Mouse (Mus musculus): ENCODE results near the gene Terf2. TPM values are rescaled to one million over a fixed set of nuclear protein-coding genes. Genes with fewer than 3 reads are reported as not detected.

Gene Terf2
- polyA plus RNA-seq, 1 experiment from 2014 or later = 22.5 TPM

DNA sequence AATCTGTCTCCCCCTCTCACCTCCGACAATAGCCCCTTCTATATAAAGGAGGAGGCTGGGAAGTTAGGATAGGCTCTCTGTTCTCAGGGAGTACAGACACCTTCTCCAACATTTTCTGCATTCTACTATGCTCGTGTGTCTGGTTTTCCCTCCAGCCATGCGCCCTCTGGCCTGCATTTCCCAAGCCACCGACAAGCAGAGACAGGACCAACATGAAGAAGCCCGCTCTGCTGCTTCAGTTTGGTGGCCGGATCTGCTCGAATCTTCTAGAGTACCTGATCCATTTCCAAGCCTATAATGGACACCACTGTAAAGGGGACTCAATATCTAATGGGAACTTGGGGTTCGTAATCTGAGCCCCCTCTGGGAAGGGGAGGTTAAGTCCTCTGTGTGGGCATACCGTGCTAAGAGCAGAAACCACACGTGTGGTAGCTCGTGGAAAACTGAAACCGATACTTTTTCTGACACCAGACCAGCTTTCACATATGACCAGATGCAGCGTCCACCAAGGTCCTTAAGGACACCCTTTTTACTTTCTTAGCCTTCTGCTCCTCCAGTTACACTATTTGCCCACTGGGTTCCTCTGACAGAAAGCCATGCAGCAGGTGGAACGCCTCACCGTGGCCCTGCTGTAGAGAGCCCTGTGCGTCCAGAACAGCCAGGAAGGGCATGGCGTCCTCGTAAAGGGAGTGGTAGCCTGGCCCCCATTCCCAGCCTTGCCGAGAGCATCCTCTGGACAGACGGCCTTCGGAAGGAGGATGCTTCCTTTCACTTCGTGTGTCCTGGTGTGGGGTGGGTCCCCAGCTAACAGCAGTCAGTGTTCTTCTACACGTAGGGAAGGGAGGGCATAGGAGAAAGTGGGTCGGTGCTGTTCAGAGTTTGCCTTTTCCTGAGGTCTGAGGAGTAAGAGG, 36.5 kb upstream of the Terf2 start:
- Histone ChIP-seq H3K9ac (ENCODE audit: low read depth, low read length) (no peak overlapping the region), H3K27me3 (replicated peaks; ENCODE audit: control insufficient read depth, insufficient read depth, low read length) (no peaks in the 10 kb centered on the region), H3K4me1 (ENCODE audit: control insufficient read depth, insufficient read depth, low read depth, low read length) (no peaks in the 10 kb centered on the region; the same call in 1 of the 2 replicates), H3K27ac (ENCODE audit: low read depth, low read length) (no peak overlapping the region), H3K36me3 (ENCODE audit: control insufficient read depth, insufficient read depth, low read length) (no peaks in the 10 kb centered on the region), H3K4me3 (ENCODE audit: low read length) (no peak overlapping the region), H3K4me2 (ENCODE audit: low read length) (no peak overlapping the region), H3K9me3 (ENCODE audit: control insufficient read depth, low read length) (no peaks in the 10 kb centered on the region)
- WGBS = 85% methylated on average over 24 of the region's 24 CpGs
- ATAC-seq = no peak

DNA sequence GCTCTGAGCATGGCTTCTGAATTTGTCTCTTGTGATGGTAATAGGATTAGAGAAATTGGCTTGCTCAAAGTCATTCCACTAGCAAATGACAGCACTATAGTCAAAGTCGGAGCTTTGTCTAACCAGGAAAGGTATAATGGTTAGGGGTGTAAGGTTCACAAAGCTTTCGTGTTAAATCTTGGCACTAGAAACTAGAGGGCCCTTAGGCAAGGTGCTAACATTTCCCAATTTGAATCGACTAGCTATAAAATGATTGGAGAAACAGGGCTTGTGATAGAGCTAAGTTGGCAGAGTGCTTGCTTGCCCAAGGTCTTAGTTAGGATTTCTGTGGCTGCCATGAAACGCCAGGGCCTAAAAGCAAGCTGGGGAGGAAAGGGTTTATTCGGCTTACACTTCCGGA, 33.7 kb upstream of the Terf2 start:
- Histone ChIP-seq H3K27ac (ENCODE audit: low read depth, low read length) (no peak overlapping the region), H3K27me3 (replicated peaks; ENCODE audit: control insufficient read depth, insufficient read depth, low read length) (no peaks in the 10 kb centered on the region), H3K36me3 (ENCODE audit: control insufficient read depth, insufficient read depth, low read length) (no peaks in the 10 kb centered on the region), H3K4me2 (ENCODE audit: low read length) (no peak overlapping the region), H3K9me3 (ENCODE audit: control insufficient read depth, low read length) (no peaks in the 10 kb centered on the region), H3K4me1 (ENCODE audit: control insufficient read depth, insufficient read depth, low read depth, low read length) (no peaks in the 10 kb centered on the region; the same call in 1 of the 2 replicates), H3K4me3 (ENCODE audit: low read length) (no peak overlapping the region), H3K9ac (ENCODE audit: low read depth, low read length) (no peak overlapping the region)
- WGBS = 75% methylated on average over 6 of the region's 6 CpGs
- ATAC-seq = no peak

GRCm38 (mm10) chr8:107129171-107130025, 33.1 kb upstream of the Terf2 start:
- Histone ChIP-seq H3K4me3 (ENCODE audit: low read length) (no peak overlapping the region), H3K9me3 (ENCODE audit: control insufficient read depth, low read length) (no peaks in the 10 kb centered on the region), H3K27me3 (replicated peaks; ENCODE audit: control insufficient read depth, insufficient read depth, low read length) (no peaks in the 10 kb centered on the region), H3K9ac (ENCODE audit: low read depth, low read length) (no peak overlapping the region), H3K27ac (ENCODE audit: low read depth, low read length) (no peak overlapping the region), H3K4me1 (ENCODE audit: control insufficient read depth, insufficient read depth, low read depth, low read length) (no peaks in the 10 kb centered on the region; the same call in 1 of the 2 replicates), H3K36me3 (ENCODE audit: control insufficient read depth, insufficient read depth, low read length) (no peaks in the 10 kb centered on the region), H3K4me2 (ENCODE audit: low read length) (no peak overlapping the region)
- ATAC-seq = no peak
- 42% methylated on average over 8 of the region's 8 CpGs for WGBS

GRCm38 (mm10) chr8:107124343-107124742, 28.0 kb upstream of the Terf2 start:
- Histone ChIP-seq H3K4me1 (ENCODE audit: control insufficient read depth, insufficient read depth, low read depth, low read length) (peaks cover 3% of the 10 kb centered on the region), H3K9ac (ENCODE audit: low read depth, low read length) (no peak overlapping the region)
- WGBS = 78% methylated on average over 8 of the region's 8 CpGs

DNA sequence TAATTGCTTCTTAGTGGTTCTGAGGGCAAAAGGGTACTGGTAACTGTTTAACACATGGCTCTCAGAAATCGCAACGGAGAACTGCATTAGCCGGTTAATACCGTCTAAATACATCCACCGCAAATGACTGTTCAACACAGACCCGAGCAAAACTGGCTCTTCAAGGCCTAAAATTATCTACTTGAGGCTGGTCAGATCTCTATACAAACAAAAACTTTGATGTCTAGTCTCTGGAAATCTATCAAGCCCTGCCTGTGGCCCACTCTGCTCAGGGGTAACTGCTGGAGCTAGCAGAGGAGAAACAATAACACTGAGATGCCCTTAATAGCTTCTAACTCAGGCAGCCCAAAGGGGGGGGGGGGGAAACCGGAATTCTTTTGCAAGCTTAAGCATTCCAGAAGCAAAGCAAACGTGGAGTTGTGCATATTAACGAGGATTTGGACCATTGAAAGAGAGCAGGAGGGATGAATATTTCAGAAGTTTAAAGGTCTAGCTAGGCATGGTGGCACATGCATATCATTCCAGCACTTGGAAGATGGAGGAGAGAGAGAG, 26.8 kb upstream of the Terf2 start:
- Histone ChIP-seq H3K4me2 (ENCODE audit: low read length) (no peak overlapping the region), H3K27ac (ENCODE audit: low read depth, low read length) (no peak overlapping the region; the same call in 1 of the 2 replicates), H3K36me3 (ENCODE audit: control insufficient read depth, insufficient read depth, low read length) (no peaks in the 10 kb centered on the region), H3K27me3 (replicated peaks; ENCODE audit: control insufficient read depth, insufficient read depth, low read length) (no peaks in the 10 kb centered on the region), H3K9ac (ENCODE audit: low read depth, low read length) (no peak overlapping the region), H3K9me3 (ENCODE audit: control insufficient read depth, low read length) (no peaks in the 10 kb centered on the region), H3K4me3 (ENCODE audit: low read length) (no peak overlapping the region), H3K4me1 (ENCODE audit: control insufficient read depth, insufficient read depth, low read depth, low read length) (peaks cover 3% of the 10 kb centered on the region)
- no peak for ATAC-seq
- 24% methylated on average over 9 of the region's 9 CpGs for WGBS

More at GRCm38 (mm10) chr8:107124343-107124742, 28.0 kb upstream of the Terf2 start:
- H3K36me3 ChIP-seq (ENCODE audit: control insufficient read depth, insufficient read depth, low read length) = no peaks in the 10 kb centered on the region
- H3K4me3 ChIP-seq (ENCODE audit: low read length) = no peak overlapping the region
- no peaks in the 10 kb centered on the region for H3K27me3 ChIP-seq (replicated peaks; ENCODE audit: control insufficient read depth, insufficient read depth, low read length)
- H3K9me3 ChIP-seq (ENCODE audit: control insufficient read depth, low read length) = no peaks in the 10 kb centered on the region
- no peak for ATAC-seq
- no peak overlapping the region for H3K4me2 ChIP-seq (ENCODE audit: low read length)
- no peak overlapping the region for H3K27ac ChIP-seq (ENCODE audit: low read depth, low read length)

- Histone ChIP-seq H3K36me3 (ENCODE audit: control insufficient read depth, insufficient read depth, low read length) (no peaks in the 10 kb centered on the region), H3K4me3 (ENCODE audit: low read length) (no peak overlapping the region), H3K4me2 (ENCODE audit: low read length) (no peak overlapping the region), H3K27me3 (replicated peaks; ENCODE audit: control insufficient read depth, insufficient read depth, low read length) (no peaks in the 10 kb centered on the region), H3K4me1 (ENCODE audit: control insufficient read depth, insufficient read depth, low read depth, low read length) (peaks cover 3% of the 10 kb centered on the region), H3K27ac (ENCODE audit: low read depth, low read length) (no peak overlapping the region), H3K9me3 (ENCODE audit: control insufficient read depth, low read length) (no peaks in the 10 kb centered on the region), H3K9ac (ENCODE audit: low read depth, low read length) (no peak overlapping the region)
- no peak for ATAC-seq
- 85% methylated on average over 7 of the region's 7 CpGs for WGBS
Measured at GRCm38 (mm10) chr8:107121681-107122291, 25.4 kb upstream of the Terf2 start.

DNA sequence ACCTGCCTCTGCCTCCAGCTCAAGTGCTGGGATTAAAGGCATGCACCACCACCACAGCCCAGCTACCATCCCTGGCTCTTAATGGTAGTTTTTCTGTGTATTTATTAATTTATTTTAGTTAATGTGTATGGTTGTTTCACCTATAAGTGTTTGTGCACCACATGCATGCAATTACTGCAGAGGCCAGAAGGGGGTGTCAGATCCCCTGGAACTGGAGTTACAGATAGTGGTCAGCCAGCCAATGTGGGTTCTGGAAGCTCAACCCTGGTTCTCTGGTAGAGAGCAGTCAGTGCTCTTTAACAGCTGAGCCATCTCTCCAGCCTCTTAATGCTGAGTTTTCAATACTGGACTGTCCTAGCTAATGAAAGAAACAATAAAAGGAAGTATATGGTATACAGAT, 24.5 kb upstream of the Terf2 start:
- Histone ChIP-seq H3K4me1 (ENCODE audit: control insufficient read depth, insufficient read depth, low read depth, low read length) (peaks cover 3% of the 10 kb centered on the region), H3K9me3 (ENCODE audit: control insufficient read depth, low read length) (no peaks in the 10 kb centered on the region), H3K27me3 (replicated peaks; ENCODE audit: control insufficient read depth, insufficient read depth, low read length) (no peaks in the 10 kb centered on the region), H3K9ac (ENCODE audit: low read depth, low read length) (no peak overlapping the region), H3K27ac (ENCODE audit: low read depth, low read length) (no peak overlapping the region), H3K36me3 (ENCODE audit: control insufficient read depth, insufficient read depth, low read length) (no peaks in the 10 kb centered on the region), H3K4me2 (ENCODE audit: low read length) (no peak overlapping the region), H3K4me3 (ENCODE audit: low read length) (no peak overlapping the region)
- ATAC-seq = no peak

GRCm38 (mm10) chr8:107119412-107119811, 23.1 kb upstream of the Terf2 start:
- H3K27ac ChIP-seq (ENCODE audit: low read depth, low read length) = no peak overlapping the region
- H3K4me1 ChIP-seq (ENCODE audit: control insufficient read depth, insufficient read depth, low read depth, low read length) = peaks cover 3% of the 10 kb centered on the region
- H3K4me2 ChIP-seq (ENCODE audit: low read length) = no peak overlapping the region
- no peak overlapping the region for H3K4me3 ChIP-seq (ENCODE audit: low read length)
- no peaks in the 10 kb centered on the region for H3K27me3 ChIP-seq (replicated peaks; ENCODE audit: control insufficient read depth, insufficient read depth, low read length)
- ATAC-seq = no peak
- H3K36me3 ChIP-seq (ENCODE audit: control insufficient read depth, insufficient read depth, low read length) = no peaks in the 10 kb centered on the region
- H3K9me3 ChIP-seq (ENCODE audit: control insufficient read depth, low read length) = no peaks in the 10 kb centered on the region
- WGBS = 75% methylated on average over 9 of the region's 9 CpGs
- H3K9ac ChIP-seq (ENCODE audit: low read depth, low read length) = no peak overlapping the region; the same call in 1 of the 2 replicates
